Mouse (Mus musculus) embryonic facial prominence, embryonic 12.5 days (tissue): ENCODE data around the gene Foxp1. TPM values are rescaled to one million over a fixed set of nuclear protein-coding genes. Genes with fewer than 3 reads are reported as not detected.
A peak's percentile ranks its signal among the peaks of the same experiment; 100 is the strongest.

Experiments used
- ATAC-seq: fragments of 200-750 bp; cut with Nextera tagmentation; 2 replicates; pipeline ENCODE4 v1.8.0; 2017; ENCODE audit not compliant: insufficient number of reproducible peaks, insufficient read depth, low FRiP score, low TSS enrichment
- H3K27ac ChIP-seq: fragments of 300-500 bp; sonication (generic); 2 replicates; pipeline ENCODE4 v1.5.1; 2016; ENCODE audit warnings: mild to moderate bottlenecking
- H3K27me3 ChIP-seq: fragments of 300-500 bp; sonication (generic); 2 replicates; pipeline ENCODE4 v1.6.1; 2016; ENCODE audit warnings: mild to moderate bottlenecking, moderate library complexity
- H3K36me3 ChIP-seq: fragments of 300-500 bp; sonication (generic); 2 replicates; pipeline ENCODE4 v1.6.1; 2016; ENCODE audit warnings: mild to moderate bottlenecking
- H3K4me1 ChIP-seq: fragments of 300-500 bp; sonication (generic); 2 replicates; pipeline ENCODE4 v1.6.1; 2016
- H3K4me2 ChIP-seq: fragments of 300-500 bp; sonication (generic); replicated peaks from 2 replicates; pipeline ENCODE4 v1.6.1; 2016; ENCODE audit warnings: mild to moderate bottlenecking, moderate library complexity
- H3K4me3 ChIP-seq: fragments of 300-500 bp; sonication (generic); 2 replicates; pipeline ENCODE4 v1.5.1; 2016; ENCODE audit warnings: mild to moderate bottlenecking
- H3K9ac ChIP-seq: fragments of 300-500 bp; sonication (generic); 2 replicates; pipeline ENCODE4 v1.6.1; 2016; ENCODE audit warnings: mild to moderate bottlenecking, moderate library complexity
- H3K9me3 ChIP-seq: fragments of 300-500 bp; sonication (generic); 2 replicates; pipeline ENCODE4 v1.6.1; 2016; ENCODE audit warnings: mild to moderate bottlenecking, moderate library complexity
- WGBS: fragments of 180-500 bp; shearing (Covaris S2); methylation state at CpG from one replicate; pipeline ENCODE4 v1.1.7; 2016; 5-methylcytosine and 5-hydroxymethylcytosine counted together
- polyA plus RNA-seq: library from polyadenylated mRNA; unstranded; fragments of >200 nt; fragmentation: Nextera tagmentation; extraction: Ambion mirVana; gene quantifications from 2 replicates; pipeline ENCODE4 v1.2.1, GENCODE M21; 2016

Foxp1 gene
- polyA plus RNA-seq, 1 experiment from 2014 or later = 132 TPM

DNA sequence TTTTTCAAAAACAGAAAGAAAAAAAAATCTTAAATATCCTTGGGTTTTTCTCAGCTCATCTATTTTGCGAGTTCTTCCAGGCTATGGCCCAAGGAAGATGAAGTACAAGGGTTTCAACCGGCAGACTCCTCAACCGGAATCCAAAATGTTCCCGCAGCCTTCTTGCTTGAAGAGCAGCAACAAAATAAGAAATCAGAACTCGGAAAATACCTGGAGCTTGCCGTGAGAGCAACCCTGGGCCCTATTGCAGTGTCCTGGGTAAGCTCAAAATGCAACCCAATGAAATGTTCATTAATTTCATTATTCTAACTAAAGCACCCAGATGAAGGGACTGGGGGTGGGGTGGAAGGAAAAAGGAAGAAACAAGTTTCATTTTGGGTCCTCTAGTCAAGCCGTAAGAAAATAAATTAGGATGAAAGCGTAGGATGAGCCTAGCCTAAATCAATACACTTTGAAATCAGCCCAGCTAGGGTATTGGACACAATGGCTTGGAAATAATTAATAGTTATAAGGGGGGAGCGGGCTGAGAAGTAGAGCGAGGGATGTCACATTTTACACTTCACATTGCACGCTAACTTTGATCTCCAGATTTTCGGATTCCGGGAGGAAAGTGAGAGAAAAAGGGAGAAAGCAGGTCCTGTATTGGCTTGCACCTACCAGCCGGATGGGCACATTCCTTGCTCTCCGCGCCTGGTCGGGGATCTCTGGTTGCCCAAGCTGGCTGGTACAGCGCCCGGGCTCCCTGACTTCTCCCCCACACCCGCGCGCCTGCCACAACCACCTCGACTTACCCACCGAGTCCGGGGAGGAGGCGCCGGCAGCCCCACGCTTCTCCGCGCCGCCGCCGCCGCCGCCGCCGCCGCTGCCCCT lies 2.5 kb downstream of the Foxp1 start:
- Histone ChIP-seq H3K9ac (peak overlapping the region; percentile 88), H3K4me3 (peak overlapping the region; percentile 73), H3K9me3 (no peaks in the 10 kb centered on the region), H3K27me3 (no peaks in the 10 kb centered on the region), H3K4me1 (0 out of 2 replicates have a peak, but pooled peaks cover 4% of the 10 kb centered on the region), H3K4me2 (peak overlapping the region; percentile 85), H3K27ac (peak overlapping the region; percentile 99), H3K36me3 (no peaks in the 10 kb centered on the region)
- ATAC-seq = no peak
- WGBS = under 1% methylated on average over 36 of the region's 38 CpGs

DNA sequence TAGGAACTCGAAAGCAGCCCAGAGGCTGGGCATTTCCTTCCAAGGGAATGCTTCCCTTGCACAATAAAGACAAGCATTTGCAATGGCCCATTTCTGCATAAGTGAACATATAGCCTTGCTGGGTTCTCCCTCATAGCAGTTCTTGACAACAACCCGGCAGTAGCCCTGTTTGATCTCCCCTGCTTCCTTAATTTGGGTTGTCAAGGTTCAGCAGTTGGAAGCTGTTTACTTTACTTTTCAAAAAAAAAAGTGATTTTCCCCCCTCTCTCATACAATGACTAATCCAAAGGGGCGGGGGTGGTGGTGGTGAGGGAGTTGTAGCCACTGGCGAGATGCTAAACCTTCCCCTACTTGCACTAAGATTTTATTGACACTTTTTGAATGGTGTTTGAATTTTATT lies 3.5 kb downstream of the Foxp1 start:
- no peak for ATAC-seq
- no peaks in the 10 kb centered on the region for H3K27me3 ChIP-seq
- H3K4me2 ChIP-seq = peak overlapping the region; percentile 85
- H3K9ac ChIP-seq = no peak overlapping the region
- no peak overlapping the region for H3K27ac ChIP-seq
- H3K4me1 ChIP-seq = 0 out of 2 replicates have a peak, but pooled peaks cover 4% of the 10 kb centered on the region
- H3K9me3 ChIP-seq = no peaks in the 10 kb centered on the region
- peak overlapping the region; percentile 73; the same call in 1 of the 2 replicates for H3K4me3 ChIP-seq
- H3K36me3 ChIP-seq = no peaks in the 10 kb centered on the region
- 9% methylated on average over 4 of the region's 4 CpGs for WGBS

DNA sequence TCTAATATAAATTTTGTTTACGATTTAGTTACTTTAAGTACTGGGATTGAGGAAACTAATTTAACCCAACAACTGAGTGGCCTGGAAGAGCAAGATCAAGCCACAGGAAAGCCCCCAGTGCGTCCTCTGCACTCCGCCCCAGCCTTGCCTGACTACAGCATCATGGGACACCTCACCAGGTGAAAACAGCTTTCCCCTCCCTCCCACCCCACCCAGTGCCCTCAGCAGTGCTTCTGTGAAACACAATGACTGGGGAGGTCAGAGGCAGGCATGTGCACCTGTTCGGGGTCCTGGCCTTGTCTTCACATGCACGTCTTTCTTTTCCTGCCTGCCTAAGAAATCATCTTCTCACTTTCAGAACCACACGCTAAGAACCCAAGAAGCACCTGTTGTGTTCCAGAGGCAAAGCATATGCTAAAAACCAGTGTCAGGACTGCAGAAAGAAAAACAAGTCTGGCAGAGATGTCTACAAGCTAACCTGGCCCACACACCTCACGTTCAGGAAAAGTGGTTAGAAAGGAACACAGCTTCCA lies 6.8 kb downstream of the Foxp1 start:
- Histone ChIP-seq H3K36me3 (no peaks in the 10 kb centered on the region), H3K9ac (no peak overlapping the region), H3K9me3 (no peaks in the 10 kb centered on the region), H3K27ac (no peak overlapping the region), H3K4me3 (no peak overlapping the region), H3K4me2 (no peak overlapping the region), H3K27me3 (no peaks in the 10 kb centered on the region), H3K4me1 (peaks cover 15% of the 10 kb centered on the region)
- ATAC-seq = no peak
- WGBS = 70% methylated on average over 7 of the region's 7 CpGs

DNA sequence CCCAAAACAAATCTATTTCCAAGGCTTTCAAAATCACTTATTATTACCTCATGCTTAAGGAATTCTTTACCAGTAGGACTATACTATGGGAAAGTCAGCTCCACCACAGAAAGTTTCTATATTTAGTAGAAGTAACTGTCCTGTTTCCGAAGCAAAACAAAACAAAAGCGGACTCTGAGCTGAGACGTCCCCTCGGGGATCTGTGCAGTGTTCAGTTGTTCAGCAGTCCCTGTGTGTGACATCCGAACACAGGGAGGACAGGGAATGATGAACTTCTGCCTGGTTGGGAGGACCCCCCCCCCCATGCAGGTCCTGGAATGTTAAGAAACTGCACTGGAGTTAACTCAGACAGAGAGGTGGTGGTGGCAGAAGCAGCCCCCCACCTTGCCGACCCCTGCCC lies 10.7 kb downstream of the Foxp1 start:
- no peaks in the 10 kb centered on the region for H3K36me3 ChIP-seq
- H3K4me2 ChIP-seq = peak overlapping the region; percentile 15; the same call in 1 of the 2 replicates
- H3K27ac ChIP-seq = no peak overlapping the region
- no peaks in the 10 kb centered on the region for H3K9me3 ChIP-seq
- WGBS = 41% methylated on average over 6 of the region's 6 CpGs
- H3K9ac ChIP-seq = no peak overlapping the region
- no peak for ATAC-seq
- no peak overlapping the region for H3K4me3 ChIP-seq
- peaks cover 27% of the 10 kb centered on the region for H3K4me1 ChIP-seq
- H3K27me3 ChIP-seq = no peaks in the 10 kb centered on the region

DNA sequence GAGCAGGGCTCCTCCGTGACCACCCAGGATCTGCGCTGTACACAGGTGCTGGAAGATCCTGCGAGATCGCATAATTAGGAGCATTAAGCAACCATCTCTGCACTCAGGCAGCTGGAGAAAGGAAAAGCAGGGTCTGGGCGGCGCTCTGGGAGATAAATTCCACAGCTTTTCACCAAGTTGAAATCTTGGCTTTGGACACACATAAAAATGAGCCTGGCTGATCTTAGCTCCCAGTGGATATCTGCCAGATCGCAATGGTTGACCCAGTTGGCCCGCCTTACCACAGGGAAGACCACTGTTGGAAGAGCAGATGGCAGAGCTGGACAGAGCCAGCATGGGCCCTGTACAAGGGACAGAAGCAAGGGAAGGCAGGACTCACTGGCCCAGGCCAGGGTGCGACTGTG lies 13.3 kb downstream of the Foxp1 start:
- peaks cover 12% of the 10 kb centered on the region for H3K36me3 ChIP-seq
- no peak overlapping the region for H3K4me2 ChIP-seq
- no peak overlapping the region for H3K27ac ChIP-seq
- no peaks in the 10 kb centered on the region for H3K9me3 ChIP-seq
- H3K27me3 ChIP-seq = no peaks in the 10 kb centered on the region
- ATAC-seq = no peak
- H3K4me1 ChIP-seq = peaks cover 27% of the 10 kb centered on the region
- 85% methylated on average over 9 of the region's 9 CpGs for WGBS
- no peak overlapping the region for H3K9ac ChIP-seq
- no peak overlapping the region for H3K4me3 ChIP-seq

DNA sequence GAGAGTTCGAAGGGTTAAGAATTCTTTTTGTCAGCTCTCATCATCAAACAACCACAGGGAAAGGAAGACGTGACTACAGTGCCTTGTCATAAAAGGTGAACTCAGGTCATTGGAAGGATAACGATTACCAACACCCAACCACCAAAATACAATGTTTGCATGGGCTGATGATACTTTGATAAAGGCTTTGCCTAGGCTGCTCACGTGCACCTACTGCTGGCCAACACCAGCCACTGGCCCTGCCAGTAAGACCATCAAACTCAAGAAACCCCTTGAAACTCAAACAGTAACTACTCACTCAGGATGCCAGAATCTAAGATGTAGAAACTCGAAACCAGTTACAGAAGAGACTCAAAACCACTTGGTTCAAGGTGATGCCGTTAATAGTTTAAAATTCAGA lies 15.7 kb downstream of the Foxp1 start:
- peaks cover 12% of the 10 kb centered on the region for H3K36me3 ChIP-seq
- WGBS = 77% methylated on average over 6 of the region's 6 CpGs

DNA sequence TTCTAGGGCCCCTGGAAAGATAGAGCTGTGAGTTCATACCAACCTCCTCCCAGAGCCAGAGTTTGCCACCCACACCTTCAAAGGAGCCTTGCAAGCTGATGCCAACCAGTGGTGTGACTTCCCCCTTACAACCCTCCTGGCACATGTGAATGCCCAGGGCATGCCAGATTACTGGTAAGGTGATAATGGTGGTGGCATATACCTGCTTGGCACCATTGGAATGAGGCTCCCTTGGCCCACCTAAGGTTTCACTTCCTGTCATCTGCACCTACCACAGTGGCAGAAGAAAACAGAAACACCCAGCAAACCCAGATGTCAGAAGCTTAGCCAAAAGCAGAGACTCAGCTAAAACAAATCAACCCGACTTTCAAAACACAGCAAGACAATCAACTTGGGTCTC lies 18.8 kb downstream of the Foxp1 start:
- WGBS = 82% methylated on average over 1 of the region's 1 CpGs
- no peak overlapping the region for H3K9ac ChIP-seq
- peaks cover 12% of the 10 kb centered on the region for H3K36me3 ChIP-seq
- no peak for ATAC-seq
- H3K9me3 ChIP-seq = no peaks in the 10 kb centered on the region
- H3K4me3 ChIP-seq = no peak overlapping the region
- no peaks in the 10 kb centered on the region for H3K4me1 ChIP-seq
- no peak overlapping the region for H3K27ac ChIP-seq
- H3K4me2 ChIP-seq = no peak overlapping the region
- H3K27me3 ChIP-seq = no peaks in the 10 kb centered on the region

More for the DNA sequence above, 15.7 kb downstream of the Foxp1 start:
- no peak for ATAC-seq
- H3K9me3 ChIP-seq = no peaks in the 10 kb centered on the region
- H3K4me2 ChIP-seq = no peak overlapping the region
- no peak overlapping the region for H3K27ac ChIP-seq
- peaks cover 19% of the 10 kb centered on the region for H3K4me1 ChIP-seq
- H3K4me3 ChIP-seq = no peak overlapping the region
- H3K9ac ChIP-seq = no peak overlapping the region
- no peaks in the 10 kb centered on the region for H3K27me3 ChIP-seq

DNA sequence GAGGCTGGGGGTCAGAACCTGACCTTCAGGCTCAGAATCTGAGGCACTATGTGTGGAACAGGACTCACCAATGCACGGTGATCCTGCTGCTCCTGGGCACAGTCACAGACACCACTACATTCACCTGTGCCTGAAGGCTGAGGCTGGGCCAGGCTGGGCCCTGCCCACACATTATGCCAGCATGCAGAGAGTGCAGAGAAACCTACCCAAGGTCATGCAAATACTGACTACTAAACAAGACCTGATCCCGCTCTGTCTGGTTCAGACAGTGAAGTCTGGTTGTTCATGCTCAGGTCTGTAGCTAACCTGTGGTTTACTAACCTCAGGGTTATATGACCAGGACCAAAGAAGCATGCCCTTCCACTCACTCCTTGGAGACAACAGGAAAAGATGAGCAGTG lies 19.8 kb downstream of the Foxp1 start:
- ATAC-seq = 0 out of 2 replicates have a peak, but pooled peaks have one; percentile 28
- no peak overlapping the region for H3K4me2 ChIP-seq
- H3K27ac ChIP-seq = no peak overlapping the region
- no peaks in the 10 kb centered on the region for H3K27me3 ChIP-seq
- peaks cover 4% of the 10 kb centered on the region; the same call in 1 of the 2 replicates for H3K4me1 ChIP-seq
- H3K9me3 ChIP-seq = no peaks in the 10 kb centered on the region
- H3K9ac ChIP-seq = no peak overlapping the region
- H3K36me3 ChIP-seq = peaks cover 12% of the 10 kb centered on the region
- 70% methylated on average over 2 of the region's 2 CpGs for WGBS
- no peak overlapping the region for H3K4me3 ChIP-seq

DNA sequence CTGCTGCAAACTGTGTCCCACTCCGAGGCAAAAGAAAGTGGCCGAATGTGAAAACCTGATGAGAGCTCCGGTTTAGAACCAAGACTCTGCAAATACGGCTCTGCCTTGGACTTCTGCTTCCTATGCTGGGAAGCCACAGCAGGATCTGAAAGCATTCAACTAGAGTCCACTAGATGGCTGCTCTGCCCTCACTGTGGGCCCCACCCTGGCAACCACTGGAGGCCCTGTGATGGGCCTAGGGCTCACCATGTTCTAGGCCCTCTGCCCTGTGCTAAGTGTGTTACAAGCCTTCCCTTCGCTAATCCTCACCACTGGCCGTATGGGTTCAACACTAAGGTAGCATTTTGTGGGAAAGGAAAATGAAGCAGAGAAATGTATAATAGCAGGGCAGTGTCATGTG lies 20.2 kb downstream of the Foxp1 start:
- Histone ChIP-seq H3K36me3 (peaks cover 12% of the 10 kb centered on the region), H3K4me3 (no peak overlapping the region), H3K9ac (no peak overlapping the region), H3K27me3 (no peaks in the 10 kb centered on the region), H3K4me1 (peaks cover 7% of the 10 kb centered on the region; the same call in 1 of the 2 replicates), H3K4me2 (no peak overlapping the region), H3K27ac (no peak overlapping the region), H3K9me3 (no peaks in the 10 kb centered on the region)
- ATAC-seq = no peak
- 88% methylated on average over 6 of the region's 6 CpGs for WGBS

DNA sequence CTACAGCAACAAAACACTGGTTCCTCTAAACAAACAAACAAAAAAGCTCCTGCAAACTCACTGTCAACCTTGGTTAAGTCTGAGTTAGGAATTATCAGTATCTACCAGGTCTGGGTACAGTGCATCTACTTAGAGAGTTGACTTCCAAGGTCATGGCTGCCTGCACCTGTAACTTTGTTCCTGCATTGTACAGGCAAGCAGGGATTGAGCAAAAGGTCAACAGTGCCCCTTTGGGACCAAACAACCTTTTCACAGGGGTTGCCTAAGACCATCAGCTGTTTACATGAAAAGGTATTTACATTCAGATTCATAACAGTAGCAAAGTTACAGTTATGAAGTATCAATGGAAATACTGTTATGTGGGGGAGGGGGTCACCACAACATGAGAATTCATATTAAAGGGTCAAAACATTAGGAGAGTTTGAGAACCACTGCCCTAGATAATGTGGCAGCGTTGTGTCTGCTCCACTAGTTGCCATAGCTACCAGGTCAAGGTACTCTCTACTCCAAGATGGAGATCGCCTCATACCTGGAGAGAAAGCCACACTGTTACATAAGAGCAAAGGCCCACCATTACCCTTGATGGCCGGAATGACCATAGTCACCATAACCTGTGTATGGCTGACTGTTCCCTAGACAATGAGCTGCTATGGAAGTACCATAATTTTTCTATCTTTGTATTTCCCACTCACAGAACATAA lies 21.8 kb downstream of the Foxp1 start:
- ATAC-seq = no peak
- Histone ChIP-seq H3K4me1 (peaks cover 20% of the 10 kb centered on the region), H3K27ac (no peak overlapping the region), H3K36me3 (peaks cover 4% of the 10 kb centered on the region; the same call in 1 of the 2 replicates), H3K4me2 (no peak overlapping the region), H3K9me3 (no peaks in the 10 kb centered on the region), H3K4me3 (no peak overlapping the region), H3K9ac (no peak overlapping the region), H3K27me3 (no peaks in the 10 kb centered on the region)
- 93% methylated on average over 3 of the region's 3 CpGs for WGBS

DNA sequence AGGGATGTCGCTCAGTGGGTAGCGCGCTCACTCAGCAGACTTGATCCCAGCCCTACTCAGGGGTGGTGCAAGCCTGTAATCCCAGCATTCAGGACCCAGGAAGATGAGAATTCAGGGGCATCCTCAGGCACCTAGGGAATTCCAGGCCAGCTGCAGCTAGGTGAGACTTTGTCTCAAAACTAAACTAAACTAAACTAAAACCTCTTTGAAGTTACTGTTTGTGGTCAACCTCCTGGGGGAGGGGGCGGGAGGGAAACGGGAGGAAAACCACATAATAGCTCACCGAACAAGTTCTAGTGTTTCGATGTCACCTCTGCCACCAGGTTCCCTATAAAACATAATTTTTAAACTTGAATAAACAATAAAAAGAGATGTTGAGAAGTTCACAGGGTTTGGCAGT lies 24.4 kb downstream of the Foxp1 start:
- Histone ChIP-seq H3K4me2 (no peak overlapping the region), H3K4me1 (peaks cover 21% of the 10 kb centered on the region), H3K27me3 (no peaks in the 10 kb centered on the region), H3K9ac (no peak overlapping the region), H3K4me3 (no peak overlapping the region), H3K9me3 (no peaks in the 10 kb centered on the region), H3K27ac (no peak overlapping the region), H3K36me3 (no peaks in the 10 kb centered on the region)
- 78% methylated on average over 7 of the region's 7 CpGs for WGBS
- ATAC-seq = no peak
